Mouse (Mus musculus) fat pad, adult 2 months (tissue): ENCODE measurements around the gene Mrpl22.
"Not testable (repeated sequence)": the region's sequence is repeated elsewhere in the genome, so short reads cannot be mapped to it uniquely, and the experiment has no call there.

Source experiments
- DNase-seq: peaks from one replicate; pipeline ENCODE4 v3.0.0-alpha.2; 2011; ENCODE audit warnings: low read depth, low spot score; ENCODE audit errors: extremely low read depth

Mrpl22 gene

GRCm38 (mm10) chr11:58225655-58226054 is 54.2 kb downstream of the Mrpl22 start:
- no peak for DNase-seq

- no peak for DNase-seq
These were observed 55.0 kb downstream of the Mrpl22 start for GRCm38 (mm10) chr11:58226425-58226824.

DNA sequence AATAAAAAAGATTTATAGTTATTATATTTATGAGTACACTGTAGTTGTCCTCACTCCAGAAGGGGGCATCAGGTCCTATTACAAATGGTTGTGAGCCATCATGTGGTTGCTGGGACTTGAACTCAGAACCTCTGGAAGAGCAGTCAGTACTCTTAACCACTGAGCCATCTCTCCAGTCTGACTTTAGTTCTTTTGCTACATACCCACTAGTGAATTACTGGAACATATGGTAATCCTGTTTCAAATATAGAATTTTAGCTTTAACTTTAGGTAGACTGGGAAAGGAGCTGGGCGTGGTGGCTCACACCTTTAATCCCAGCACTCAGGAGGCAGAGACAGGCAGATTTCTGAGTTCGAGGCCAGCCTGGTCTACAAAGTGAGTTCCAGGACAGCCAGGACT is 56.6 kb downstream of the Mrpl22 start:
- not testable (repeated sequence) for DNase-seq
